Mouse (Mus musculus): ENCODE data around the gene Thy1.

Thy1 gene

GRCm38 (mm10) chr9:44042836-44043707 is at the start of gene Thy1:
Thy1 (plus strand) TSS chr9:44043384.
- peak; percentile 84 for DNase-seq

DNA sequence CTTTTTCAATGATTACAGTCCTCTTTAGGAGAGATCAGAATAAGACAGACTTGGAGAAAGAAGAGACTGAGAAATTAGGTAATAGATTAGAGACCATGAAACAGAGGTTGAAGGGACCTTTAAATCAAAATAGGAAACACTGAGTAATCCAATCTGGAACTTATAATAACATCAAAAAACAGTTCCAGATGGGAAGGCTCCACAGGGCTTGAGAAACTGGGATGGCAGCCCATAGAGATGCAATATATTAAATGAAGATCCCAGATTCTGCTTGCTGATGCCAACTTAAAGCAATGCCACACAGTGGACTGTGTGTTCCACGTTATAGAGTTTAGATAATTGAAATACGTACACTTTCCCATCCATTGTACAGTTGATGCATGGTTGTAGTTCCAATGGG is 45.5 kb upstream of the Thy1 start:
- no peak for DNase-seq

- no peak for DNase-seq
Observed at GRCm38 (mm10) chr9:43998851-43999250, 44.3 kb upstream of the Thy1 start.

GRCm38 (mm10) chr9:44004362-44004761 is 38.8 kb upstream of the Thy1 start:
- no peak for DNase-seq

DNA sequence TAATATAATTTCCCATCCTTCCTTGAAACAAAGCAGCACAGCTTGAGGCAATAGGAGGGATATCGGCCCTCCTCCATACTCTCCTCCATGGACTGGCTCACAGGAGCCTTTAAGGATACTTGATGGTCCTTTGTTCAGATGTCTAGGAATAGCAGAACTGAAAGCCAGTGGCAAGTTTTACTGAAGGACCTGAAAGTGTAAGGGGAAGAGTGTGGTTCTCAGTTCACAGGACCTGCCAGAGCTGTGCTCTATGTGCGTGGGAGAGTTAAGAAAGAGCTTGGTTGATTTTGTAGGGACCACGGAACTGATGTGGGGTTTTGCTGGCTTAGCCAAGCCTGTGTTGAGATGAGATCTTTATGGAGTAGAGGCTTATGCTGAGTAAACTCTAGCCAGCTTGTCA is 37.9 kb upstream of the Thy1 start:
- DNase-seq, result no peak

DNA sequence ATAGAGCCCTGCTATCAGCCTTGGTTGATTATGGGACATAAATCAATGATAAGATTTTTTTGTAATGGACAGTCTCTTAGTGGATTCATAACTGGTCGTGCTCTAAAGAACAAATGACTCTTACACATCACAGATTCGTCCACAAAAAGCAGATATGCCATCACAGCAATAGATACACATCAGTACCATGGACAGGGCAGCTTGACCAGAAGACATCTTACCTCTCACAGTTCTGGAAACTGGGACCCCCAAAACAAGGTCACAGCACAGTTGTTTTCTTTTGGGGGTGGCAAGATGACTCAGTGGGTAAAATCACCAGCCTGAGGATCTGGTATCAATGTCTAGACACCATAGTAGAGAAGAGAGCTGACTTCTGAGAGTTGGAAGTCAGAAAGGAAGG is 35.9 kb upstream of the Thy1 start:
- no peak for DNase-seq

DNA sequence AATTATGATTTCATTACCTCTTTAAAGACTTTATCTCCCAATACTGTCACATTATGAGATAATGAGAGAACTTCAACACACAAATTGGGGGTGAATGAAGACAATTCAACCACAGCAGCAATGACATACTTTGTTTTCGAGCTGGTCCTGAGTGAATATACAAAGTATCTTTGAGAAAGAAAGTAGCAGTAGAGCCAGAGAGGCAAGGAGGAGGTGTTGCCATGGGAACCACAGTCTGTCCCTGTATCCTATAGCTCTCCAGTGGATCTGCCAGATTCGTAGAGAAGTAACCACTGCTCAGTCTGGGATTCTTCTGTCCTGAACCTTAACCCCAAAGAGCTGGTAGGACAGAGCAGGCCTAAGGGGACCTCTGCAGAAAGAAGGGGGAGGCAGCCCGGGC is 35.2 kb upstream of the Thy1 start:
- peak; percentile 13 for DNase-seq

DNA sequence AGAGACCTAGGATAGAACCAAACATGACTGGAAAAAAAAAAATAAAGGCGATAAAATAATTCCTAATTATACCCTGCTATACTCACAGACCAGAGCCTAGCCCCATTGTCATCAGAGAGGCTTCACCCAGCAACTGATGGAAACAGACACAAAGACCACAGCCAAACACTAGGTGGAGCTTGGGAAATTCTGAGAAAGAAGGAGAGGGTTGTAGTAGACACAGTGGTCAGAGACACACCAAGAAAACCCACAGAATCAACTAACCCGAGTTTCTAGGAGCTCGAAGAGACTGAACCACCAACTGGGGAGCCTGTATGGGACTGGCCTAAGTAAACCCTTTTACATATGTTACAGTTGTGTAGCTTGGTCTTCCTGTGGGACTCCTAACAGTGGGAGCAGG is 32.3 kb upstream of the Thy1 start:
- peak; percentile 38 for DNase-seq

- no peak for DNase-seq
Observed at GRCm38 (mm10) chr9:44011668-44012067, 31.5 kb upstream of the Thy1 start.

GRCm38 (mm10) chr9:44012164-44012563 is 31.0 kb upstream of the Thy1 start:
- DNase-seq, result peak; percentile 69

GRCm38 (mm10) chr9:44012761-44013301 is 30.4 kb upstream of the Thy1 start:
- peak; percentile 69 for DNase-seq

- DNase-seq, result peak; percentile 58
Observed at GRCm38 (mm10) chr9:44013781-44014180, 29.4 kb upstream of the Thy1 start.

GRCm38 (mm10) chr9:44016304-44016703 is 26.9 kb upstream of the Thy1 start:
- DNase-seq, result peak; percentile 14

DNA sequence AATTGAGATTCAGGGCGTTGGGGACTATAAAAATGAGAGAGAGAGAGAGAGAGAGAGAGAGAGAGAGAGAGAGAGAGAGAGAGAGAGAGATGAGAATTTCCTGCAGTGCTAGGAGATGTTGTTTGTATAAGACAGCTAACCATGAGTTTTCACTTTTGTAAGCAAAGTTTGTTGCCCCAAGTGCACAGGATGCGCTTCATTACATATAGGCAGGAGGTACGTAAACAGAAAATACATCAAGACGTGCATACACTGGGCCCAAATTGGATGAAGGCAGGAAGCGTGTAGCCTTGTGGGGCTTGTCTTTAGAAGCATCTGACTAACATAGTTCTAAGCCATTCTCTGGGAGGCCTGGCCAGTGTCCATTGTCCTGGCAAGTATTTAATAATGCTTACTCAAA is 25.3 kb upstream of the Thy1 start:
- peak; percentile 42 for DNase-seq

- peak; percentile 61 for DNase-seq
Observed at GRCm38 (mm10) chr9:44020001-44020400, 23.2 kb upstream of the Thy1 start.

GRCm38 (mm10) chr9:44022100-44022847 is 20.9 kb upstream of the Thy1 start:
- peak; percentile 69 for DNase-seq

- DNase-seq, result no peak
Observed at GRCm38 (mm10) chr9:44024096-44024495, 19.1 kb upstream of the Thy1 start.

DNA sequence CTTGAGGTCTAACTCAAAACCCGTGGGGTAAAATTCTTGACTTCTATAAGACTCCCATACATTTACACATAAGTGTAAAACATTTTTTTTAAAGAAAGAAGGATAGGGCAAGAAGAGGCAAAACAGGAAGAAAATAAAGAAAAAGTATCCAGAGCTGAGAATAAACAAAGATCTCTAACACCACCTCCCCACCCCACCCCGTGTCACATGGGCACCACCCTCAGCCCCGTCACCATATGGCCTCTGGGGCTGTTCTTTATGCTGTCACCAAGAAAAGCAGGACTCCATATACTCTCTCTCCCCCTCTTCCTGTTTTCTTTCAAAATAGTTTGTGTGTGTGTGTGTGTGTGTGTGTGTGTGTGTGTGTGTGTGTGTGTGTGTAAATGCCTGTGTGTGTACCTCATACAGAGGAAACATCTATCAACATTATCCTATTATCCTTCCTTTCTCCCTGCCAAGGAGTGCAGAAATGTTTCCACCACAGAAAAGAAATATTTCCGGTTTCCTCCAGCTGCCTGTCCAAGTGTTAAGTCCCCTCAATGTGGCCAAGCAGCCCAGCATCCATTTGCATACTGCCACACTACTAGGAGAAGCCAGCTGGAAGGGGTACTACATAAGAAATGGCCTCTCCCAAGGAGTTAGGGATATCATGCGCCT is 13.5 kb upstream of the Thy1 start:
- peak; percentile 70 for DNase-seq

- DNase-seq, result no peak
Observed at GRCm38 (mm10) chr9:44030646-44031045, 12.5 kb upstream of the Thy1 start.

DNA sequence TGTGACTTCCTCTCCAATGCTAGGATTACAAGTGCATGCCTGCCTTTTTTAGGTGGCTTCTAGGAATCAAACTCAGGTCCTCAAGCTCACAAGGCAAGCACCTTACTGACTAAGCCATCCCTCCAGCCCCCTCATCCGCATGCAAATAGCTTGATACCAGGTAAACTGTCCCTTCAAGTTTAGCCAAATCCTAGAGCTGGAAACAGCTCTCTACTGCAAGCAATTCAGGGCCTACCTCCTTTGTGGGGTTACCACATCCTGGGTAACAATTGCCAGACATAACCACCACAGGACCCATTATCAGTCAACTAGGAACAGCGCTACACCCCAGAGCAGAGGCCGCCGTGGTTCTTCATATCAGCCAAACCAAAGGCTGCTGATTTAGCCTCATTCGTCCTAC is 12.1 kb upstream of the Thy1 start:
- peak; percentile 60 for DNase-seq

- no peak for DNase-seq
Observed at GRCm38 (mm10) chr9:44031946-44032345, 11.2 kb upstream of the Thy1 start.

- no peak for DNase-seq
Observed at GRCm38 (mm10) chr9:44033317-44033716, 9.9 kb upstream of the Thy1 start.
